Mouse (Mus musculus) ES-E14 (cell line): ENCODE data around the gene Hoxd10.

Experiments
- CHD2 ChIP-seq: IDR thresholded peaks from 2 replicates; pipeline ENCODE4 v1.6.1; 2014; ENCODE audit warnings: mild to moderate bottlenecking, low read depth, low read length, inconsistent platforms
- HCFC1 ChIP-seq: IDR thresholded peaks from 2 replicates; pipeline ENCODE4 v1.6.1; 2012; ENCODE audit warnings: low read length, inconsistent platforms, borderline replicate concordance; ENCODE audit not compliant: insufficient read depth
- MAFK ChIP-seq: IDR thresholded peaks from 2 replicates; pipeline ENCODE4 v1.6.1; 2014; ENCODE audit warnings: mild to moderate bottlenecking, low read depth, low read length, inconsistent platforms; ENCODE audit not compliant: insufficient read depth
- ZC3H11A ChIP-seq: IDR thresholded peaks from 2 replicates; pipeline ENCODE4 v1.6.1; 2012; ENCODE audit warnings: low read depth, mild to moderate bottlenecking, inconsistent platforms, low read length, borderline replicate concordance

- no peak for TF ChIP-seq CHD2
- TF ChIP-seq HCFC1, result no peak
- TF ChIP-seq MAFK, result no peak
- no peak for TF ChIP-seq ZC3H11A
Measured at GRCm38 (mm10) chr2:74678891-74679595, 12.7 kb upstream of the Hoxd10 start, which contains the start of gene Hoxd11.
